Mouse (Mus musculus): ENCODE measurements at regions not wholly inside any gene's neighbourhood (a gene's known extent, or its start where the extent isn't known, plus 50 kb on each side); places are given as distances from the start of the nearest gene placed in this dataset.

DNA sequence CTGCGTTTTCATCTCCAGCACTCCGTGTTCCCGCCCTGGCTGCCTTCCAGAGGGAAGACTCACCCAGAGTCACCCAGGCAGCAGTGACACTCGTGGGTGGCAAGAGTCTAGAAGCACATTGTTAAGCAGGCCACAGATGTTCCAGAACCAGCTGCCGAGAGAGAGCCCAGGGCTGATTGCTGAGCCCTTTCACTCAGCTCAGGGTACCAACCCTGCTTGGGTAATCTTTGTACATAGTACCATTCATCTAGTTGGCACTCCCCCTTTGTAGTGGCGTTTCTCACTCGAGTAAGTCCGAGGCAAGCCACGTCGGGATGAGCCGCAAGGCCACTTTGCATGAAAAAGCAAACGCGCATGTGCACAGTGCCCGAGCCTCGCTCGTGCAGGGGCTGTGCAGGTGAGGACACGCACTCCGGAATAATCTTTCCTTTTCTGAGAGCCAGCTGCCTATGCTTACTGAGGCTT lies 156.9 kb downstream of the Zfp281 start:
- no peak for DNase-seq (ENCODE audit: low read depth)

DNA sequence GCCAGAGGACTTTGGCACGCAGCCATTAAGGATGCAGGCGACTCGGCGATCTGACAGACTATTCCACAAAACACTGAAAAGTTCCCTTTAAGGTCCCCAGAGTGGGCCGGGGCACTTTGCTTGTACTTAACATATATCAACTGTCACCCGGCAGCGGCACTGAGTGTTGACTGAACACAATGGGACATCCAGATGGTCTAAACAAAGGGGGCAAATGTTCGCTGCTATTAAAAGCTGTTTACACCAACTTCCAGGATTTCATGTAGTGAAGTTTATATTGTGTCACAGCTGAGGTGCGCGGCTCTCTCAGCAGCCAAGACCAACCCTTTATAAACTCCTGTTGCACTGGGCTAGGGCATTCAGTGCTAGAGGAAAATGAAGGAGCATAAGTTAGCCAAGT lies 157.6 kb downstream of the Zfp281 start:
- no peak for DNase-seq (ENCODE audit: low read depth)

DNA sequence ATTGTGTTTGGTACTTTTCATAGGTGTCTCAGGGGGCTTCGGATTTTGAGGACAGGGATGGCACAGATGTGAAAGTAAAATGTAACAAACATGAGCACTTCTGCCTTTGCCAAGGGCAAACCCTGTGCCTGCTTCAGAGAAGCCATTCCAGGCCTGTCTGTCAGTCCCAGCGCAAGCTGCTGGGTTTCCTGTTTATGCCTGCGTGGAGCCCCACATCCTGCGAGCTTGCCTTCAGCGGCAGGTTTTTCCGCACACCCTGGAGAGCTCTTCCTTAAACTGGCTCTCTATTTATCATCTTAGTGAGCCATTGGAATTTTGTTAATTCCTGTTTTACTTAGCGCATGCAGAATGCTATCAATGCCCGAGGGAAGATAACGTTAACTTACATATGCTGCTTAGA lies 159.5 kb downstream of the Zfp281 start:
- no peak for DNase-seq (ENCODE audit: low read depth)

- DNase-seq (ENCODE audit: low read depth), result no peak
Measured at GRCm38 (mm10) chr1:136788979-136789513, 164.3 kb downstream of the Zfp281 start.

- DNase-seq (ENCODE audit: low read depth), result no peak
Measured at GRCm38 (mm10) chr1:136791641-136792040, 166.9 kb downstream of the Zfp281 start.

All from induced T-regulatory cell, adult 2 months (primary cell).